Mouse (Mus musculus): Measurements from ENCODE around the gene Tubgcp4. TPM values are rescaled to one million over a fixed set of nuclear protein-coding genes. Genes with fewer than 3 reads are reported as not detected.

Tubgcp4 gene
- polyA plus RNA-seq, 1 experiment, result 14.1 TPM

GRCm38 (mm10) chr2:121140018-121140882 is 30.2 kb upstream of the Tubgcp4 start, which contains the start of the genes Adal and Lcmt2:
Gene Adal (plus strand): TSS chr2:121140428.
Gene Lcmt2 (minus strand): TSS chr2:121140653.
- under 1% methylated on average over 87 of the region's 87 CpGs for WGBS
- H3K36me3 ChIP-seq (ENCODE audit: control insufficient read depth, insufficient read depth, low read length), result 0 out of 2 replicates have a peak, but pooled peaks cover 2% of the 10 kb centered on the region
- H3K27ac ChIP-seq (ENCODE audit: insufficient read depth, low read depth, low read length), result peak within 1 kb of the TSS; percentile 90
- H3K4me1 ChIP-seq (ENCODE audit: control insufficient read depth, insufficient read depth, insufficient read length, low read length), result peaks cover 10% of the 10 kb centered on the region; the same call in 1 of the 2 replicates
- peak within 1 kb of the TSS; percentile 92 for H3K4me3 ChIP-seq (ENCODE audit: low read depth, low read length)
- TF ChIP-seq CTCF (IDR thresholded peaks at IDR 0.05; ENCODE audit: extremely low read depth, insufficient read length, insufficient replicate concordance, low read depth, low read length) (no peak), POLR2A (IDR thresholded peaks at IDR 0.05; ENCODE audit: low read depth, low read length) (peak; percentile 66; the same call in 1 of the 2 replicates)
- H3K27me3 ChIP-seq (ENCODE audit: control insufficient read depth, insufficient read depth, low read length), result no peaks in the 10 kb centered on the region

GRCm38 (mm10) chr2:121141216-121142035 is 29.0 kb upstream of the Tubgcp4 start:
- Histone ChIP-seq H3K27ac (ENCODE audit: insufficient read depth, low read depth, low read length) (no peak overlapping the region), H3K4me1 (ENCODE audit: control insufficient read depth, insufficient read depth, insufficient read length, low read length) (peaks cover 10% of the 10 kb centered on the region; the same call in 1 of the 2 replicates), H3K36me3 (ENCODE audit: control insufficient read depth, insufficient read depth, low read length) (peaks cover 7% of the 10 kb centered on the region; the same call in 1 of the 2 replicates), H3K27me3 (ENCODE audit: control insufficient read depth, insufficient read depth, low read length) (no peaks in the 10 kb centered on the region), H3K4me3 (ENCODE audit: low read depth, low read length) (no peak overlapping the region)
- WGBS, result 63% methylated on average over 16 of the region's 16 CpGs
- no peak for TF ChIP-seq POLR2A (IDR thresholded peaks at IDR 0.05; ENCODE audit: low read depth, low read length)
- TF ChIP-seq CTCF (IDR thresholded peaks at IDR 0.05; ENCODE audit: extremely low read depth, insufficient read length, insufficient replicate concordance, low read depth, low read length), result no peak

DNA sequence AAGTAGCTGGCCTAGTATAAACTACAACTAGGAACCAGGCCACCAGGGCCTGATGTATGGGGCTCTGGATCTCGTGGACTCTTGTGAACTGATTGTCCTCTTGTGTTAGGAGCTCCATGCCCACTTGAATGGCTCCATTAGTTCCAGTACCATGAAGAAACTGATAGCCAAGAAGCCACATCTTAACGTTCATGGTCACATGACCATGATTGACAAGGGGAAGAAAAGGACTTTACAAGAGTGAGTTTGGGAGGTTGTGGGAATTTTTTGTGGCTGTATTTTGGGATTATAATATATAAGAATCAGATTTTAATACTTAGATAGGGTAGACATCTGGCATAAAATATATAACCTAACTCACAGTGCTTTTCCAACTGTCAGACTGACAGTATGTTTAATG is 28.0 kb upstream of the Tubgcp4 start:
- H3K27ac ChIP-seq (ENCODE audit: insufficient read depth, low read depth, low read length), result no peak overlapping the region
- TF ChIP-seq CTCF (IDR thresholded peaks at IDR 0.05; ENCODE audit: extremely low read depth, insufficient read length, insufficient replicate concordance, low read depth, low read length), result no peak
- no peak for TF ChIP-seq POLR2A (IDR thresholded peaks at IDR 0.05; ENCODE audit: low read depth, low read length)
- peaks cover 10% of the 10 kb centered on the region; the same call in 1 of the 2 replicates for H3K4me1 ChIP-seq (ENCODE audit: control insufficient read depth, insufficient read depth, insufficient read length, low read length)
- 69% methylated on average over 2 of the region's 2 CpGs for WGBS
- H3K36me3 ChIP-seq (ENCODE audit: control insufficient read depth, insufficient read depth, low read length), result peaks cover 15% of the 10 kb centered on the region
- no peaks in the 10 kb centered on the region for H3K27me3 ChIP-seq (ENCODE audit: control insufficient read depth, insufficient read depth, low read length)
- no peak overlapping the region for H3K4me3 ChIP-seq (ENCODE audit: low read depth, low read length)

DNA sequence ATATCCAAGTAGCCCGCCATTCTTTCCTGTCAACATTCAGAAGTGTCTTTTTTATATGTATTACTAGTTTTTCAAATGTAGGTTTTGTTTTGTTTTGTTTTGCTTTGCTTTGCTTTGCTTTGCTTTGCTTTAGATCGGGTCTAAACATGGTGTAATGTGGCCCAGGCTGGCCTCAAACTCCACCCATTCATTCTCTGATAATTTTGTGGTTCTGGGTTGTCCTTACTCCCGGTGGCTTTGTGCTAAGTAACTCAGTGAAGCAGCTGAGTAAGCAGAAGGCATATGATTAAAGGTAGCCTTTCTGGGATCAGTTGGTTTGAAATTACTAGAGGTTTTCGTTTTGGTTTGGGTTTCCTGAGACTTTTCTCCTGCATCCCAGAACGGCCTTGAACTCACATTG is 20.8 kb upstream of the Tubgcp4 start:
- WGBS, result 75% methylated on average over 5 of the region's 5 CpGs
- Histone ChIP-seq H3K36me3 (ENCODE audit: control insufficient read depth, insufficient read depth, low read length) (peaks cover 33% of the 10 kb centered on the region), H3K27ac (ENCODE audit: insufficient read depth, low read depth, low read length) (no peak overlapping the region), H3K4me3 (ENCODE audit: low read depth, low read length) (no peak overlapping the region), H3K4me1 (ENCODE audit: control insufficient read depth, insufficient read depth, insufficient read length, low read length) (no peaks in the 10 kb centered on the region), H3K27me3 (ENCODE audit: control insufficient read depth, insufficient read depth, low read length) (no peaks in the 10 kb centered on the region)
- TF ChIP-seq POLR2A (IDR thresholded peaks at IDR 0.05; ENCODE audit: low read depth, low read length), result no peak
- no peak for TF ChIP-seq CTCF (IDR thresholded peaks at IDR 0.05; ENCODE audit: extremely low read depth, insufficient read length, insufficient replicate concordance, low read depth, low read length)

- Histone ChIP-seq H3K36me3 (ENCODE audit: control insufficient read depth, insufficient read depth, low read length) (peaks cover 27% of the 10 kb centered on the region), H3K4me3 (ENCODE audit: low read depth, low read length) (no peak overlapping the region), H3K27me3 (ENCODE audit: control insufficient read depth, insufficient read depth, low read length) (no peaks in the 10 kb centered on the region), H3K27ac (ENCODE audit: insufficient read depth, low read depth, low read length) (no peak overlapping the region), H3K4me1 (ENCODE audit: control insufficient read depth, insufficient read depth, insufficient read length, low read length) (no peaks in the 10 kb centered on the region)
- WGBS, result 93% methylated on average over 3 of the region's 3 CpGs
- TF ChIP-seq CTCF (IDR thresholded peaks at IDR 0.05; ENCODE audit: extremely low read depth, insufficient read length, insufficient replicate concordance, low read depth, low read length), result no peak
- TF ChIP-seq POLR2A (IDR thresholded peaks at IDR 0.05; ENCODE audit: low read depth, low read length), result no peak
Observed at GRCm38 (mm10) chr2:121153100-121153499, 17.4 kb upstream of the Tubgcp4 start.

DNA sequence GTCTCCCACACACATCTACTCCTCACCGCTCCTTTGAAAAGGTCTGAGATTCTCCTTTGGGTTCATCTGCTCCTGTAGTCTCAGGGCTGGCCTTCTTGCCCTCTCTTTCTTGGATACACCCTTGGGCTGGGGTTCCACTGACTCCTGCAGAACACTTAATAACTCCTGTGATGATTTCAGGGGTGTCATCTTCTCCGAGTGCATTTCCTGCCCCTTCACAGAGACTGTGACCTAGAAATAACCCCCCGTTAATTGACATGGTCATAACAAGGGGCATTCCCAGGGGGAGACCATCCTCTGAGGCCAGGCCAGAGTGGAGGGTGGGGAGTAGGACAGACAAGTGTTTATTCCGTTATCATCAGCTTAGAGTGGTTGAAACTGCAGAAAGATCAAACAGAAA is 1.3 kb upstream of the Tubgcp4 start:
- peak overlapping the region; percentile 19 for H3K4me3 ChIP-seq (ENCODE audit: low read depth, low read length)
- WGBS, result 33% methylated on average over 4 of the region's 4 CpGs
- TF ChIP-seq POLR2A (IDR thresholded peaks at IDR 0.05; ENCODE audit: low read depth, low read length) (no peak), CTCF (IDR thresholded peaks at IDR 0.05; ENCODE audit: extremely low read depth, insufficient read length, insufficient replicate concordance, low read depth, low read length) (no peak)

More for the DNA sequence above, 1.3 kb upstream of the Tubgcp4 start:
- Histone ChIP-seq H3K27me3 (ENCODE audit: control insufficient read depth, insufficient read depth, low read length) (no peaks in the 10 kb centered on the region), H3K27ac (ENCODE audit: insufficient read depth, low read depth, low read length) (no peak overlapping the region), H3K4me1 (ENCODE audit: control insufficient read depth, insufficient read depth, insufficient read length, low read length) (peaks cover 10% of the 10 kb centered on the region; the same call in 1 of the 2 replicates), H3K36me3 (ENCODE audit: control insufficient read depth, insufficient read depth, low read length) (peaks cover 14% of the 10 kb centered on the region)
